Mouse (Mus musculus): Measurements from ENCODE around the gene Espn.

Espn gene

GRCm38 (mm10) chr4:152126026-152126920, 25.9 kb downstream of the Espn start:
- no peak for DNase-seq (ENCODE audit: extremely low read depth, low read depth)

GRCm38 (mm10) chr4:152125161-152126025, 26.8 kb downstream of the Espn start:
- no peak for DNase-seq (ENCODE audit: extremely low read depth, low read depth)

- no peak for DNase-seq (ENCODE audit: extremely low read depth, low read depth)
Measured at GRCm38 (mm10) chr4:152124361-152124961, 27.7 kb downstream of the Espn start.

GRCm38 (mm10) chr4:152121183-152121505, 31.0 kb downstream of the Espn start:
- DNase-seq (ENCODE audit: extremely low read depth, low read depth): no peak

- no peak for DNase-seq (ENCODE audit: extremely low read depth, low read depth)
Measured at GRCm38 (mm10) chr4:152120311-152121182, 31.6 kb downstream of the Espn start.

GRCm38 (mm10) chr4:152119396-152120292, 32.5 kb downstream of the Espn start:
- no peak for DNase-seq (ENCODE audit: extremely low read depth, low read depth)

- no peak for DNase-seq (ENCODE audit: extremely low read depth, low read depth)
Measured at GRCm38 (mm10) chr4:152117538-152117937, 34.6 kb downstream of the Espn start.

- DNase-seq (ENCODE audit: extremely low read depth, low read depth): no peak
Measured at GRCm38 (mm10) chr4:152115921-152116612, 36.1 kb downstream of the Espn start, which contains the start of gene Tnfrsf25. Gene Tnfrsf25, plus strand, starts transcription at chr4:152115934.

GRCm38 (mm10) chr4:152114080-152114479, 38.1 kb downstream of the Espn start:
- no peak for DNase-seq (ENCODE audit: extremely low read depth, low read depth)

- DNase-seq (ENCODE audit: extremely low read depth, low read depth): no peak
Measured at GRCm38 (mm10) chr4:152112329-152112728, 39.8 kb downstream of the Espn start.

- peak; percentile 64 for DNase-seq (ENCODE audit: extremely low read depth, low read depth)
Measured at GRCm38 (mm10) chr4:152110689-152111088, 41.5 kb downstream of the Espn start.

GRCm38 (mm10) chr4:152109509-152109908, 42.7 kb downstream of the Espn start:
- DNase-seq (ENCODE audit: extremely low read depth, low read depth): peak; percentile 35

- DNase-seq (ENCODE audit: extremely low read depth, low read depth): no peak
Measured at GRCm38 (mm10) chr4:152108673-152109072, 43.5 kb downstream of the Espn start.

GRCm38 (mm10) chr4:152107971-152108509, 44.1 kb downstream of the Espn start:
- DNase-seq (ENCODE audit: extremely low read depth, low read depth): no peak

- no peak for DNase-seq (ENCODE audit: extremely low read depth, low read depth)
Measured at GRCm38 (mm10) chr4:152107493-152107892, 44.7 kb downstream of the Espn start.

GRCm38 (mm10) chr4:152106746-152107145, 45.4 kb downstream of the Espn start:
- DNase-seq (ENCODE audit: extremely low read depth, low read depth): no peak

- no peak for DNase-seq (ENCODE audit: extremely low read depth, low read depth)
Measured at GRCm38 (mm10) chr4:152103025-152103424, 49.1 kb downstream of the Espn start.

GRCm38 (mm10) chr4:152101921-152102320, 50.2 kb downstream of the Espn start:
- DNase-seq (ENCODE audit: extremely low read depth, low read depth): no peak

- no peak for DNase-seq (ENCODE audit: extremely low read depth, low read depth)
Measured at GRCm38 (mm10) chr4:152101081-152101653, 51.0 kb downstream of the Espn start.
